Mouse (Mus musculus): Measurements from ENCODE around the gene Exph5. TPM values are rescaled to one million over a fixed set of nuclear protein-coding genes. Genes with fewer than 3 reads are reported as not detected.

Exph5 gene
- polyA plus RNA-seq, 1 experiment from 2014 or later: 0.36 TPM

GRCm38 (mm10) chr9:53325363-53326090, 24.1 kb downstream of the Exph5 start:
- no peak overlapping the region for H3K4me2 ChIP-seq (ENCODE audit: low read depth, low read length)
- H3K27ac ChIP-seq (ENCODE audit: low read depth): no peak overlapping the region
- TF ChIP-seq CTCF (IDR thresholded peaks at IDR 0.05; ENCODE audit: low read depth) (no peak), EP300 (IDR thresholded peaks at IDR 0.05; ENCODE audit: low read depth) (no peak)
- DNase-seq (no peak), ATAC-seq (no peak)
- no peaks in the 10 kb centered on the region for H3K9me3 ChIP-seq (ENCODE audit: low read length)
- H3K36me3 ChIP-seq (replicated peaks; ENCODE audit: insufficient read depth, low read length): no peaks in the 10 kb centered on the region
- no peak overlapping the region for H3K9ac ChIP-seq (replicated peaks)
- no peaks in the 10 kb centered on the region for H3K27me3 ChIP-seq (ENCODE audit: insufficient read depth, low read length)
- WGBS (ENCODE audit: insufficient replicate concordance): 62% methylated on average over 4 of the region's 4 CpGs
- no peak overlapping the region for H3K4me3 ChIP-seq (ENCODE audit: low read depth, low read length)
- H3K4me1 ChIP-seq (ENCODE audit: insufficient read depth): no peaks in the 10 kb centered on the region

- DNase-seq: no peak
- WGBS (ENCODE audit: insufficient replicate concordance): 78% methylated on average over 2 of the region's 2 CpGs
- H3K36me3 ChIP-seq (replicated peaks; ENCODE audit: insufficient read depth, low read length): no peaks in the 10 kb centered on the region
Measured at GRCm38 (mm10) chr9:53328203-53328602, 26.7 kb downstream of the Exph5 start.

GRCm38 (mm10) chr9:53329301-53330206, 28.1 kb downstream of the Exph5 start:
- Histone ChIP-seq H3K4me3 (ENCODE audit: low read depth, low read length) (no peak overlapping the region), H3K9ac (replicated peaks) (no peak overlapping the region), H3K9me3 (ENCODE audit: low read length) (peaks cover 3% of the 10 kb centered on the region; the same call in 1 of the 2 replicates), H3K27me3 (ENCODE audit: insufficient read depth, low read length) (no peaks in the 10 kb centered on the region), H3K4me2 (ENCODE audit: low read depth, low read length) (no peak overlapping the region), H3K4me1 (ENCODE audit: insufficient read depth) (no peaks in the 10 kb centered on the region), H3K27ac (ENCODE audit: low read depth) (no peak overlapping the region), H3K36me3 (replicated peaks; ENCODE audit: insufficient read depth, low read length) (no peaks in the 10 kb centered on the region)
- 61% methylated on average over 6 of the region's 6 CpGs for WGBS (ENCODE audit: insufficient replicate concordance)
- no peak for DNase-seq
- ATAC-seq: no peak
- TF ChIP-seq EP300 (IDR thresholded peaks at IDR 0.05; ENCODE audit: low read depth) (no peak), CTCF (IDR thresholded peaks at IDR 0.05; ENCODE audit: low read depth) (no peak)

More at GRCm38 (mm10) chr9:53328203-53328602, 26.7 kb downstream of the Exph5 start:
- H3K4me2 ChIP-seq (ENCODE audit: low read depth, low read length): no peak overlapping the region
- peaks cover 3% of the 10 kb centered on the region; the same call in 1 of the 2 replicates for H3K9me3 ChIP-seq (ENCODE audit: low read length)
- no peak for ATAC-seq
- H3K4me1 ChIP-seq (ENCODE audit: insufficient read depth): no peaks in the 10 kb centered on the region
- no peak overlapping the region for H3K4me3 ChIP-seq (ENCODE audit: low read depth, low read length)
- H3K27me3 ChIP-seq (ENCODE audit: insufficient read depth, low read length): no peaks in the 10 kb centered on the region
- TF ChIP-seq CTCF (IDR thresholded peaks at IDR 0.05; ENCODE audit: low read depth) (no peak), EP300 (IDR thresholded peaks at IDR 0.05; ENCODE audit: low read depth) (no peak)
- no peak overlapping the region for H3K27ac ChIP-seq (ENCODE audit: low read depth)
- H3K9ac ChIP-seq (replicated peaks): no peak overlapping the region

GRCm38 (mm10) chr9:53330247-53330646, 28.8 kb downstream of the Exph5 start:
- Histone ChIP-seq H3K4me2 (ENCODE audit: low read depth, low read length) (no peak overlapping the region), H3K27ac (ENCODE audit: low read depth) (no peak overlapping the region), H3K36me3 (replicated peaks; ENCODE audit: insufficient read depth, low read length) (no peaks in the 10 kb centered on the region), H3K27me3 (ENCODE audit: insufficient read depth, low read length) (no peaks in the 10 kb centered on the region), H3K4me1 (ENCODE audit: insufficient read depth) (no peaks in the 10 kb centered on the region), H3K9me3 (ENCODE audit: low read length) (peaks cover 3% of the 10 kb centered on the region; the same call in 1 of the 2 replicates), H3K9ac (replicated peaks) (no peak overlapping the region), H3K4me3 (ENCODE audit: low read depth, low read length) (no peak overlapping the region)
- DNase-seq (no peak), ATAC-seq (no peak)
- TF ChIP-seq EP300 (IDR thresholded peaks at IDR 0.05; ENCODE audit: low read depth) (no peak), CTCF (IDR thresholded peaks at IDR 0.05; ENCODE audit: low read depth) (no peak)
- 83% methylated on average over 9 of the region's 9 CpGs for WGBS (ENCODE audit: insufficient replicate concordance)

GRCm38 (mm10) chr9:53333436-53333835, 32.0 kb downstream of the Exph5 start:
- no peak for DNase-seq
- WGBS (ENCODE audit: insufficient replicate concordance): 53% methylated on average over 4 of the region's 4 CpGs
- no peak overlapping the region for H3K27ac ChIP-seq (ENCODE audit: low read depth)

GRCm38 (mm10) chr9:53335131-53335530, 33.7 kb downstream of the Exph5 start:
- Histone ChIP-seq H3K4me1 (ENCODE audit: insufficient read depth) (no peaks in the 10 kb centered on the region), H3K27me3 (ENCODE audit: insufficient read depth, low read length) (no peaks in the 10 kb centered on the region), H3K4me2 (ENCODE audit: low read depth, low read length) (no peak overlapping the region), H3K27ac (ENCODE audit: low read depth) (no peak overlapping the region), H3K4me3 (ENCODE audit: low read depth, low read length) (no peak overlapping the region), H3K36me3 (replicated peaks; ENCODE audit: insufficient read depth, low read length) (no peaks in the 10 kb centered on the region), H3K9ac (replicated peaks) (no peak overlapping the region), H3K9me3 (ENCODE audit: low read length) (peaks cover 3% of the 10 kb centered on the region; the same call in 1 of the 2 replicates)
- DNase-seq (no peak), ATAC-seq (no peak)
- 67% methylated on average over 3 of the region's 3 CpGs for WGBS (ENCODE audit: insufficient replicate concordance)
- TF ChIP-seq EP300 (IDR thresholded peaks at IDR 0.05; ENCODE audit: low read depth): no peak

More at GRCm38 (mm10) chr9:53333436-53333835, 32.0 kb downstream of the Exph5 start:
- H3K4me1 ChIP-seq (ENCODE audit: insufficient read depth): no peaks in the 10 kb centered on the region
- H3K36me3 ChIP-seq (replicated peaks; ENCODE audit: insufficient read depth, low read length): no peaks in the 10 kb centered on the region
- no peak for ATAC-seq
- H3K27me3 ChIP-seq (ENCODE audit: insufficient read depth, low read length): no peaks in the 10 kb centered on the region
- peaks cover 3% of the 10 kb centered on the region; the same call in 1 of the 2 replicates for H3K9me3 ChIP-seq (ENCODE audit: low read length)
- TF ChIP-seq CTCF (IDR thresholded peaks at IDR 0.05; ENCODE audit: low read depth) (no peak), EP300 (IDR thresholded peaks at IDR 0.05; ENCODE audit: low read depth) (no peak)
- no peak overlapping the region for H3K4me2 ChIP-seq (ENCODE audit: low read depth, low read length)
- H3K4me3 ChIP-seq (ENCODE audit: low read depth, low read length): no peak overlapping the region
- H3K9ac ChIP-seq (replicated peaks): no peak overlapping the region
